8 mouse cellular contexts compared by ENCODE assay signal in genomic region chr11:79992035-79992591, GRCm38 (mm10). TPM values are rescaled to one million over a fixed set of nuclear protein-coding genes. Genes with fewer than 3 reads are reported as not detected.
DNase-seq lines count a peak whose midpoint lies in the region; ATAC-seq and TF ChIP-seq lines count a peak whose summit lies in the region.

No protein-coding gene starts in this region.

- no peaks in the 10 kb centered on the region for H3K4me1 ChIP-seq in lung, embryonic 14.5 days (ENCODE audit: insufficient read depth)
- peaks cover 3% of the 10 kb centered on the region; the same call in 1 of the 2 replicates for H3K4me1 ChIP-seq in embryonic facial prominence, embryonic 13.5 days
- no peaks in the 10 kb centered on the region for H3K4me1 ChIP-seq in intestine, embryonic 16.5 days (ENCODE audit: control insufficient read depth, insufficient read depth, low read length)
- peaks cover 4% of the 10 kb centered on the region; the same call in 1 of the 2 replicates for H3K4me1 ChIP-seq in neural tube, embryonic 12.5 days

- ATAC-seq in lung, embryonic 14.5 days (ENCODE audit: insufficient read depth) = no peak
- ATAC-seq in embryonic facial prominence, embryonic 13.5 days (ENCODE audit: insufficient number of reproducible peaks, insufficient read depth, low FRiP score, low TSS enrichment, low read depth) = no peak
- ATAC-seq in intestine, embryonic 16.5 days = no peak
- no peak for ATAC-seq in neural tube, embryonic 12.5 days (ENCODE audit: low FRiP score, low read depth)

- no peaks in the 10 kb centered on the region for H3K27me3 ChIP-seq in lung, embryonic 14.5 days (ENCODE audit: insufficient read depth, low read length)
- no peaks in the 10 kb centered on the region for H3K27me3 ChIP-seq in embryonic facial prominence, embryonic 13.5 days
- no peaks in the 10 kb centered on the region for H3K27me3 ChIP-seq in intestine, embryonic 16.5 days (replicated peaks; ENCODE audit: control insufficient read depth, insufficient read depth, low read length)
- no peaks in the 10 kb centered on the region for H3K27me3 ChIP-seq in neural tube, embryonic 12.5 days (replicated peaks)

- peak overlapping the region; percentile 91 for H3K9ac ChIP-seq in lung, embryonic 14.5 days
- H3K9ac ChIP-seq in embryonic facial prominence, embryonic 13.5 days = peak overlapping the region; percentile 95
- H3K9ac ChIP-seq in intestine, embryonic 16.5 days (ENCODE audit: low read depth, low read length) = peak overlapping the region; percentile 88
- H3K9ac ChIP-seq in neural tube, embryonic 12.5 days = peak overlapping the region; percentile 65

- 23% methylated on average over 20 of the region's 21 CpGs for WGBS in lung, embryonic 14.5 days
- WGBS in embryonic facial prominence, embryonic 13.5 days = 28% methylated on average over 20 of the region's 21 CpGs
- 27% methylated on average over 20 of the region's 21 CpGs for WGBS in intestine, embryonic 16.5 days
- WGBS in neural tube, embryonic 12.5 days = 30% methylated on average over 20 of the region's 21 CpGs

- peak overlapping the region; percentile 81 for H3K4me2 ChIP-seq in lung, embryonic 14.5 days
- peak overlapping the region; percentile 80 for H3K4me2 ChIP-seq in embryonic facial prominence, embryonic 13.5 days
- H3K4me2 ChIP-seq in intestine, embryonic 16.5 days (ENCODE audit: low read depth, low read length) = peak overlapping the region; percentile 87
- peak overlapping the region; percentile 73 for H3K4me2 ChIP-seq in neural tube, embryonic 12.5 days (replicated peaks)

- H3K4me3 ChIP-seq in lung, embryonic 14.5 days (ENCODE audit: low read depth, low read length) = peak overlapping the region; percentile 97
- H3K4me3 ChIP-seq in embryonic facial prominence, embryonic 13.5 days = peak overlapping the region; percentile 98
- peak overlapping the region; percentile 86 for H3K4me3 ChIP-seq in intestine, embryonic 16.5 days (ENCODE audit: low read length)
- H3K4me3 ChIP-seq in neural tube, embryonic 12.5 days = peak overlapping the region; percentile 97

- H3K27ac ChIP-seq in lung, embryonic 14.5 days (ENCODE audit: low read depth) = peak overlapping the region; percentile 95
- peak overlapping the region; percentile 99 for H3K27ac ChIP-seq in embryonic facial prominence, embryonic 13.5 days
- H3K27ac ChIP-seq in intestine, embryonic 16.5 days (ENCODE audit: low read length) = peak overlapping the region; percentile 91
- peak overlapping the region; percentile 50; the same call in 1 of the 2 replicates for H3K27ac ChIP-seq in neural tube, embryonic 12.5 days

- no peak for DNase-seq in lung, embryonic 14.5 days
- no peak for DNase-seq in lung, postnatal 10 days
- no peak for DNase-seq in frontal cortex, postnatal 25 days (ENCODE audit: low spot score in 2 of 2)
- DNase-seq in layer of hippocampus, adult 8-10 months (ENCODE audit: low spot score in 2 of 2) = no peak
- no peak for DNase-seq in gastrocnemius, postnatal 10 days

- H3K36me3 ChIP-seq in lung, embryonic 14.5 days (ENCODE audit: insufficient read depth) = peaks cover 7% of the 10 kb centered on the region; the same call in 1 of the 2 replicates
- H3K36me3 ChIP-seq in embryonic facial prominence, embryonic 13.5 days = peaks cover 8% of the 10 kb centered on the region; the same call in 1 of the 2 replicates
- no peaks in the 10 kb centered on the region for H3K36me3 ChIP-seq in intestine, embryonic 16.5 days (ENCODE audit: control insufficient read depth, insufficient read depth, low read length)
- H3K36me3 ChIP-seq in neural tube, embryonic 12.5 days = peaks cover 11% of the 10 kb centered on the region; the same call in 1 of the 2 replicates

- H3K9me3 ChIP-seq in lung, embryonic 14.5 days (ENCODE audit: low read depth, low read length) = no peaks in the 10 kb centered on the region
- no peaks in the 10 kb centered on the region for H3K9me3 ChIP-seq in embryonic facial prominence, embryonic 13.5 days
- no peaks in the 10 kb centered on the region for H3K9me3 ChIP-seq in intestine, embryonic 16.5 days (ENCODE audit: control insufficient read depth, low read length)
- H3K9me3 ChIP-seq in neural tube, embryonic 12.5 days = no peaks in the 10 kb centered on the region

- TF ChIP-seq CTCF in lung, embryonic 14.5 days (IDR thresholded peaks at IDR 0.05; ENCODE audit: low read depth) = no peak

RNA-seq across cellular contexts. Expression of gene Suz12, which starts 0.8 kb away (rescaled TPM):
- 28.6 and 29.5 TPM in 2 replicates for polyA plus RNA-seq in lung, embryonic 14.5 days (2014; fragmentation: Nextera tagmentation; extraction: Ambion mirVana)
- polyA plus RNA-seq in embryonic facial prominence, embryonic 13.5 days (2015; fragmentation: Nextera tagmentation; extraction: Ambion mirVana) = 24.3 and 28.7 TPM in 2 replicates
- polyA plus RNA-seq in intestine, embryonic 16.5 days (2015; fragmentation: Nextera tagmentation; extraction: Ambion mirVana) = 13.6 and 14.3 TPM in 2 replicates
- 23.7 and 24.3 TPM in 2 replicates for polyA plus RNA-seq in neural tube, embryonic 12.5 days (2016; fragmentation: Nextera tagmentation; extraction: Ambion mirVana)
- total RNA-seq in layer of hippocampus, adult 8-10 months (2022) = 10 to 100 TPM; 35.1 to 45.0 (median 42.2) TPM
- total RNA-seq in gastrocnemius, postnatal 10 days (2021) = 10 to 100 TPM; 24.5 to 28.8 TPM

RNA-seq across cellular contexts. Expression of gene Utp6, which starts 29.9 kb away (rescaled TPM):
- polyA plus RNA-seq in lung, embryonic 14.5 days (2014; fragmentation: Nextera tagmentation; extraction: Ambion mirVana) = 62.4 and 64.8 TPM in 2 replicates
- polyA plus RNA-seq in embryonic facial prominence, embryonic 13.5 days (2015; fragmentation: Nextera tagmentation; extraction: Ambion mirVana) = 61.3 and 64.6 TPM in 2 replicates
- 41.5 and 44.7 TPM in 2 replicates for polyA plus RNA-seq in intestine, embryonic 16.5 days (2015; fragmentation: Nextera tagmentation; extraction: Ambion mirVana)
- 61.6 and 62.6 TPM in 2 replicates for polyA plus RNA-seq in neural tube, embryonic 12.5 days (2016; fragmentation: Nextera tagmentation; extraction: Ambion mirVana)
- 10 to 100 TPM; 25.7 to 35.9 (median 28.6) TPM for total RNA-seq in layer of hippocampus, adult 8-10 months (2022)
- 10 to 100 TPM; 29.4 to 36.0 TPM for total RNA-seq in gastrocnemius, postnatal 10 days (2021)
